ENCODE assay signal across 8 mouse cellular contexts in the genomic region with DNA sequence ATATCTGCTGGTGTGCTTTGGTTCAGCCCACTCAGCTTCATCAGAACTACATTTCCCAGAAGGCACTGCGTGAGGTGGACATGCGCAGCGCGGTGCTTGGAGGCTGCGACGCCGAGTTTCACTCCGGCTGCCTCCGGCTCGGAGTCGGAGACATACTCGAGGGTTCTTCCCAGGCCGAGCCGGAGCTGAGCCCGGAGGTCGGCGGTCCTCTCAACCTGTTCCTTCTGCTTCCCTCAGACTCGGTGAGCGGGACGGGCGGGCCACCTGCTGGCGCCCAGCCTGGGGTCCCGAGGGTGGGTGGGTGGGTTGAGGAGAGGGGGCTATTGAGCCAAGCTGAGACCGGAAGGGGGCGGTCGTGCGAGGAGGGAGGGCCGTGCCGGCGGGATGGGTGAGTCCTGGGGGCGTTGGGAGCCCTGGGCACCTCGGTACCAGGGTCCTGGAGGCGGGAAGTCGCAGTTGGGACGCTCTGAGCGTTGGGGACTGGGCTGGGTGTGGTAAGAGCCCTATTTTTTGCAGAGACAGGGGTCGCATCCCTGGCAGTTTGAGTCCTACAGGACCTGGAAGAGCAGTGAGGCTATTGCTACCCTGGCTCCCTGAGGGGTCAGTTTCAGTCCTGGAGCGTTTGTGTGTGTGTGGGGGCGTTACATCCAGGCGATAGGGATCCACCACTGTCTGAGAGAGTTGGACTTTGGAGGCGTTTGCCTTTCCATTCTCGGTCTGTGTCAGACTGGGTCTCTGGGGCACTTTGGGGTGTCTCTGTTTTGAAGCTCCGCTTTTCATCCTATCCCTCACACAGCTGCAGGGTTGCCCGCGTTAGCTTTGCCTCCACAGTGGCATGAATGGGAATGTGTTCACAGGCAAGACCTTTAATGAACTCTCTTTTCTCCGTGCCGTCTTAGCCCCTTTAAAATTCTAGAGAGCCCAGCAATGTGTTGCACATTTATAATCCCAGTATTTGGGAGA. TPM values are rescaled to one million over a fixed set of nuclear protein-coding genes. Genes with fewer than 3 reads are reported as not detected.
DNase-seq lines count a peak whose midpoint lies in the region; ATAC-seq and TF ChIP-seq lines count a peak whose summit lies in the region.

A gene (plus strand): TSS at position 76 of the 963 bp plus-strand sequence.

- peak; percentile 81 to 93 for TF ChIP-seq POLR2A in MEL (IDR thresholded peaks at IDR 0.05; ENCODE audit: control insufficient read depth in 1 of 2, insufficient read depth in 1 of 2, low read depth in 1 of 2, low read length in 2 of 2, poor library complexity in 1 of 2)
- peak; percentile 89 for TF ChIP-seq POLR2A in cerebellum, adult 2 months (IDR thresholded peaks at IDR 0.05; ENCODE audit: borderline replicate concordance, insufficient read depth, low read length)

- peak; percentile 94 for DNase-seq in MEL (ENCODE audit: low read depth, low spot score)
- DNase-seq in cerebellum, adult 2 months, result peak; percentile 88 to 90
- DNase-seq in forelimb bud, embryonic 11.5 days (ENCODE audit: low read depth, low spot score), result peak; percentile 88
- DNase-seq in layer of hippocampus, adult 9-10 months (ENCODE audit: low spot score), result peak; percentile 87
- peak; percentile 73 for DNase-seq in ovary, postnatal 10 days (ENCODE audit: low spot score)
- DNase-seq in thymus, postnatal 10 days (ENCODE audit: low spot score in 2 of 2), result peak; percentile 87 to 92

- H3K9me3 ChIP-seq in MEL (replicated peaks; ENCODE audit: insufficient read depth, low read length), result no peaks in the 10 kb centered on the region
- no peaks in the 10 kb centered on the region for H3K9me3 ChIP-seq in lung, embryonic 16.5 days (ENCODE audit: control insufficient read depth, low read length)

- no peaks in the 10 kb centered on the region for H3K27me3 ChIP-seq in MEL (ENCODE audit: control insufficient read depth in 1 of 2, insufficient read depth in 2 of 2, low read length in 2 of 2)
- H3K27me3 ChIP-seq in cerebellum, adult 2 months (ENCODE audit: control insufficient read depth, insufficient read depth, low read length), result no peaks in the 10 kb centered on the region
- no peaks in the 10 kb centered on the region for H3K27me3 ChIP-seq in lung, embryonic 16.5 days (ENCODE audit: control insufficient read depth, insufficient read depth, low read depth, low read length)

- WGBS in cerebellum, adult 2 months, result 2% methylated on average over 47 of the region's 47 CpGs
- under 1% methylated on average over 42 of the region's 47 CpGs for WGBS in lung, embryonic 16.5 days

- no peak within 1 kb of the TSS for H3K27ac ChIP-seq in MEL (ENCODE audit: control insufficient read depth, low read depth, low read length)
- no peak within 1 kb of the TSS for H3K27ac ChIP-seq in cerebellum, adult 2 months (ENCODE audit: insufficient read depth, low read length)
- peak within 1 kb of the TSS; percentile 89 for H3K27ac ChIP-seq in lung, embryonic 16.5 days (ENCODE audit: low read length)

- ATAC-seq in hematopoietic stem cell, adult 5-6 weeks (replicated peaks in 1 of 2; ENCODE audit: insufficient read depth in 1 of 2, low FRiP score in 2 of 2, low TSS enrichment in 1 of 2, low read depth in 1 of 2, poor library complexity in 2 of 2, severe bottlenecking in 2 of 2), result peak; percentile 96 to 97
- ATAC-seq in lung, embryonic 16.5 days (ENCODE audit: low read depth), result peak; percentile 96

- peaks cover 0 to 14% of the 10 kb centered on the region in 2 experiments; a peak in 2 of 4 replicates for H3K4me1 ChIP-seq in MEL (ENCODE audit: control insufficient read depth in 1 of 2, insufficient read depth in 2 of 2, low read length in 2 of 2)
- no peaks in the 10 kb centered on the region for H3K4me1 ChIP-seq in cerebellum, adult 2 months (ENCODE audit: control insufficient read depth, insufficient read depth, low read length)
- peaks cover 8% of the 10 kb centered on the region for H3K4me1 ChIP-seq in lung, embryonic 16.5 days (replicated peaks; ENCODE audit: control insufficient read depth, insufficient read depth, low read length)

- H3K4me2 ChIP-seq in lung, embryonic 16.5 days (ENCODE audit: low read depth, low read length), result peak within 1 kb of the TSS; percentile 87

- TF ChIP-seq EP300 in MEL (IDR thresholded peaks at IDR 0.05; ENCODE audit: low read depth in 1 of 2, low read length in 2 of 2), result no peak

- H3K4me3 ChIP-seq in MEL (ENCODE audit: control insufficient read depth in 1 of 2, insufficient read depth in 1 of 2, low read depth in 2 of 2, low read length in 2 of 2), result peak within 1 kb of the TSS; percentile 73 to 87
- H3K4me3 ChIP-seq in cerebellum, adult 2 months (replicated peaks; ENCODE audit: insufficient read depth, low read depth, low read length), result peak within 1 kb of the TSS; percentile 87
- H3K4me3 ChIP-seq in lung, embryonic 16.5 days (ENCODE audit: low read length), result peak within 1 kb of the TSS; percentile 71

- no peak for TF ChIP-seq RAD21 in MEL (IDR thresholded peaks at IDR 0.05; ENCODE audit: low read depth, low read length)

- H3K79me2 ChIP-seq in MEL (ENCODE audit: control insufficient read depth, insufficient read depth, low read length, poor library complexity), result no peaks in the 10 kb centered on the region; the same call in 1 of the 2 replicates

- H3K9ac ChIP-seq in MEL (ENCODE audit: control insufficient read depth, low read depth, low read length, poor library complexity, severe bottlenecking), result peak within 1 kb of the TSS; percentile 70
- peak within 1 kb of the TSS; percentile 79 for H3K9ac ChIP-seq in lung, embryonic 16.5 days (ENCODE audit: low read length)

- TF ChIP-seq CTCF in MEL (IDR thresholded peaks at IDR 0.05 in 2 of 3, conservative IDR thresholded peaks at IDR 0.05 in 1 of 3; ENCODE audit: control insufficient read depth in 1 of 3, insufficient read depth in 1 of 3, low read depth in 2 of 3, low read length in 3 of 3, poor library complexity in 1 of 3, severe bottlenecking in 1 of 3), result peak in 1 of 3 experiments; percentile 43; a peak in 2 of 6 replicates
- no peak; the same call in 1 of the 2 replicates for TF ChIP-seq CTCF in cerebellum, adult 2 months (IDR thresholded peaks at IDR 0.05; ENCODE audit: borderline replicate concordance, insufficient read depth, low read depth, low read length)

- peaks cover 5 to 6% of the 10 kb centered on the region in 2 experiments for H3K36me3 ChIP-seq in MEL (ENCODE audit: control insufficient read depth in 1 of 2, insufficient read depth in 2 of 2, low read length in 2 of 2)
- H3K36me3 ChIP-seq in lung, embryonic 16.5 days (ENCODE audit: control insufficient read depth, insufficient read depth, low read length), result peaks cover 21% of the 10 kb centered on the region

TF ChIP-seq in MEL, 35 proteins besides CTCF, POLR2A, EP300 and RAD21 (continues in another document):
- TF ChIP-seq E2F4 (IDR thresholded peaks at IDR 0.05; ENCODE audit: borderline replicate concordance, low read depth, low read length) (no peak), ZC3H11A (IDR thresholded peaks at IDR 0.05; ENCODE audit: low read depth, low read length) (no peak), ZMIZ1 (IDR thresholded peaks at IDR 0.05; ENCODE audit: low read depth, low read length) (peak; percentile 83; the same call in 1 of the 2 replicates), HCFC1 (IDR thresholded peaks at IDR 0.05; ENCODE audit: low read depth, low read length) (peak; percentile 100), POLR2AphosphoS2 (IDR thresholded peaks at IDR 0.05; ENCODE audit: low read length) (peak; percentile 71; the same call in 1 of the 2 replicates), USF2 (IDR thresholded peaks at IDR 0.05; ENCODE audit: borderline replicate concordance in 1 of 2, insufficient read depth in 1 of 2, low read depth in 1 of 2, low read length in 2 of 2) (no peak), CHD2 (IDR thresholded peaks at IDR 0.05; ENCODE audit: low read length) (no peak), ETS1 (IDR thresholded peaks at IDR 0.05; ENCODE audit: low read depth, low read length) (no peak), CHD1 (IDR thresholded peaks at IDR 0.05; ENCODE audit: low read depth, low read length) (no peak), NELFE (IDR thresholded peaks at IDR 0.05; ENCODE audit: low read depth, low read length) (peak; percentile 91), BHLHE40 (IDR thresholded peaks at IDR 0.05; ENCODE audit: borderline replicate concordance, low read depth, low read length) (no peak), TAL1 (IDR thresholded peaks at IDR 0.05; ENCODE audit: low read length) (no peak), KAT2A (conservative IDR thresholded peaks at IDR 0.05; ENCODE audit: low read depth, low read length) (peak; percentile 94), MAZ (IDR thresholded peaks at IDR 0.05; ENCODE audit: low read depth, low read length) (no peak; the same call in 1 of the 2 replicates), TCF12 (IDR thresholded peaks at IDR 0.05; ENCODE audit: low read depth, low read length) (peak; percentile 67), SIN3A (IDR thresholded peaks at IDR 0.05; ENCODE audit: low read length) (peak; percentile 89), NRF1 (IDR thresholded peaks at IDR 0.05; ENCODE audit: insufficient read depth, low read depth, low read length, poor library complexity, severe bottlenecking) (peak; percentile 99), MYB (IDR thresholded peaks at IDR 0.05; ENCODE audit: low read depth, low read length) (no peak), RCOR1 (IDR thresholded peaks at IDR 0.05; ENCODE audit: low read depth, low read length) (no peak), USF1 (IDR thresholded peaks at IDR 0.05; ENCODE audit: low read depth, low read length) (0 out of 2 replicates have a peak, but pooled peaks have one; percentile 28), ZNF384 (IDR thresholded peaks at IDR 0.05; ENCODE audit: low read depth, low read length) (no peak), MEF2A (IDR thresholded peaks at IDR 0.05; ENCODE audit: extremely low read depth, insufficient replicate concordance, low read depth, low read length, poor library complexity, severe bottlenecking) (no peak), TBP (IDR thresholded peaks at IDR 0.05; ENCODE audit: low read depth, low read length) (peak; percentile 69), JUND (IDR thresholded peaks at IDR 0.05; ENCODE audit: low read depth, low read length) (no peak), MYC (IDR thresholded peaks at IDR 0.05; ENCODE audit: low read depth, low read length) (peak; percentile 48; the same call in 1 of the 2 replicates), SMC3 (IDR thresholded peaks at IDR 0.05; ENCODE audit: low read depth, low read length) (no peak), MAFK (IDR thresholded peaks at IDR 0.05; ENCODE audit: borderline replicate concordance, low read depth, low read length) (no peak)

RNA-seq across cellular contexts. Expression of the gene that starts here (rescaled TPM):
- total RNA-seq in MEL (2012; rRNA removed), result 11.4 and 11.9 TPM in 2 replicates
- 10 to 100 TPM in 1 of 2 experiments, not detected in 1; 17.2 TPM for polyA plus RNA-seq in MEL (2012; ENCODE audit: insufficient read depth in 1 of 2, insufficient read length in 2 of 2, low read depth in 1 of 2, low replicate concordance in 2 of 2, missing spikeins in 1 of 2)
- polyA plus RNA-seq in cerebellum, adult 2 months (2012; rRNA removed), result 9.2 and 10.1 TPM in 2 replicates
- 3.4 and 4.4 TPM in 2 replicates for total RNA-seq in hematopoietic stem cell, adult 5-6 weeks (2017)
- 26.6 and 27.6 TPM in 2 replicates for polyA plus RNA-seq in lung, embryonic 16.5 days (2015; fragmentation: Nextera tagmentation; extraction: Ambion mirVana)
